Mouse (Mus musculus) MEL (cell line): Measurements from ENCODE around the gene Chchd10.

ENCODE experiments used
- BHLHE40 ChIP-seq: IDR thresholded peaks from 2 replicates; pipeline ENCODE4 v1.6.1; 2012; ENCODE audit warnings: low read depth, mild to moderate bottlenecking, inconsistent platforms, low read length, improper control_type of control experiment, borderline replicate concordance
- EP300 ChIP-seq, 2 experiments: IDR thresholded peaks; 2 replicates each; pipeline ENCODE4 v1.6.1; 2011; ENCODE audit warnings: improper control_type of control experiment in 2 of 2, low read length in 2 of 2, low read depth in 1 of 2, mild to moderate bottlenecking in 1 of 2
- POLR2A ChIP-seq, 2 experiments: IDR thresholded peaks; 2 replicates each; pipeline ENCODE4 v1.6.1; 2011 to 2012; ENCODE audit warnings: low read length in 2 of 2, mild to moderate bottlenecking in 2 of 2, control low read depth in 1 of 2, improper control_type of control experiment in 1 of 2, low read depth in 1 of 2, moderate library complexity in 1 of 2; ENCODE audit not compliant: control insufficient read depth in 1 of 2, insufficient read depth in 1 of 2, poor library complexity in 1 of 2
- TAL1 ChIP-seq: IDR thresholded peaks from 2 replicates; pipeline ENCODE4 v1.6.1; 2012; ENCODE audit warnings: mild to moderate bottlenecking, inconsistent platforms, low read length, moderate library complexity, mixed read lengths

DNA sequence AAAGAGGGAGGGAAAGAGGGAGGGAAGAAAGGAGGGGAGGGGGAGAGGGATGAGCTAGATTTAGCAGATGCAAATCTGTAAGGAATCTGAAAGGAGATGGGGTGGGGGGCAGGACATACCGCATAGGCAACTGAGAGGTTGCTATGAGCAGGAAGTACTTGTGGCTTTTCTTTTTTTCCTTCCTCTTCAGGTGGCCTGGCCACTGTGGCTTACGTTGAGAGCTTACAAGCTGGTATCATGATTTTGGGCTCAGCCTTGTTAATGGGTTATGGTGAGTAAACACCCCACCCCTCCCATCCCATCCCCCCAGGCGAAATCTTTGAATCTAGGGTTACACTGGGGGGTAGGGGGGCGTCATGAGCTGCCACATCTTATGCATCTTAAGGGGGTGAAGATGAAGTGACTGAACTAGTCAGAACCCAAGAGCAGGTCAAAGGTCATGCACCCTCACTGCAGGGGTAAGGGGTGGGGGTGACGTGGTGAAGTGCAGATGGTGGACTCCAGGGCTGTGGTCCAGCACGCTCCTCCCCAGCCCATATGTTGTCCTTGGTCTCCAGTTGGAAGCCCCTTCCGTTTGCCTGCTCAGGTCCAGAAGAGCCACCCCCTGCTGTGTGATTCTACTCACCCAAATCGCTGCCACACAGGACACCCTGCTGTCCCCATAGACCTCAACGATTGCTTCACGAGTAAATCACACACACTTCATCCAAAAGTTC is 45.3 kb downstream of the Chchd10 start:
- TF ChIP-seq POLR2A (IDR thresholded peaks at IDR 0.05; ENCODE audit: control insufficient read depth in 1 of 2, insufficient read depth in 1 of 2, low read depth in 1 of 2, low read length in 2 of 2, poor library complexity in 1 of 2) (no peak), TAL1 (no peak), BHLHE40 (no peak), EP300 (IDR thresholded peaks at IDR 0.05; ENCODE audit: low read depth in 1 of 2, low read length in 2 of 2) (no peak)
